Mouse (Mus musculus) testis, postnatal 10 days (tissue): Measurements from ENCODE around the gene Adamts7.

Experiments
- DNase-seq: peaks from one replicate; pipeline ENCODE4 v3.0.0; 2021; ENCODE audit warnings: low spot score

Adamts7 gene

GRCm38 (mm10) chr9:90162243-90162925 is 485 bp upstream of the Adamts7 start:
- peak; percentile 84 for DNase-seq

GRCm38 (mm10) chr9:90163749-90164095 is 853 bp downstream of the Adamts7 start:
- DNase-seq = peak; percentile 80

- DNase-seq = no peak
Measured at GRCm38 (mm10) chr9:90164670-90165453, 2.0 kb downstream of the Adamts7 start.

- DNase-seq = no peak
Measured at GRCm38 (mm10) chr9:90165590-90165989, 2.7 kb downstream of the Adamts7 start.

GRCm38 (mm10) chr9:90166615-90167014 is 3.7 kb downstream of the Adamts7 start:
- DNase-seq = no peak

GRCm38 (mm10) chr9:90169965-90170364 is 7.1 kb downstream of the Adamts7 start:
- no peak for DNase-seq

GRCm38 (mm10) chr9:90171421-90171820 is 8.6 kb downstream of the Adamts7 start:
- no peak for DNase-seq

GRCm38 (mm10) chr9:90172528-90173321 is 9.9 kb downstream of the Adamts7 start:
- no peak for DNase-seq

GRCm38 (mm10) chr9:90173330-90173729 is 10.5 kb downstream of the Adamts7 start:
- no peak for DNase-seq

GRCm38 (mm10) chr9:90179409-90179808 is 16.5 kb downstream of the Adamts7 start:
- no peak for DNase-seq

GRCm38 (mm10) chr9:90181656-90182388 is 19.0 kb downstream of the Adamts7 start:
- DNase-seq = no peak

- no peak for DNase-seq
Measured at GRCm38 (mm10) chr9:90182636-90183421, 20.0 kb downstream of the Adamts7 start.

GRCm38 (mm10) chr9:90183550-90183949 is 20.7 kb downstream of the Adamts7 start:
- DNase-seq = no peak

GRCm38 (mm10) chr9:90184116-90184515 is 21.2 kb downstream of the Adamts7 start:
- peak; percentile 80 for DNase-seq

- DNase-seq = no peak
Measured at GRCm38 (mm10) chr9:90185356-90185910, 22.6 kb downstream of the Adamts7 start.

GRCm38 (mm10) chr9:90188893-90189292 is 26.0 kb downstream of the Adamts7 start:
- DNase-seq = no peak

- no peak for DNase-seq
Measured at GRCm38 (mm10) chr9:90189391-90189790, 26.5 kb downstream of the Adamts7 start.

GRCm38 (mm10) chr9:90195000-90195399 is 32.1 kb downstream of the Adamts7 start:
- no peak for DNase-seq

GRCm38 (mm10) chr9:90196262-90196661 is 33.4 kb downstream of the Adamts7 start:
- DNase-seq = no peak

- no peak for DNase-seq
Measured at GRCm38 (mm10) chr9:90197116-90197665, 34.3 kb downstream of the Adamts7 start.
